Mouse (Mus musculus): ENCODE data around the gene Tmem201. TPM values are rescaled to one million over a fixed set of nuclear protein-coding genes. Genes with fewer than 3 reads are reported as not detected.

Tmem201 gene
- total and polyA plus RNA-seq, 3 experiments, result 6.4 to 29.2 (median 16.2) TPM

DNA sequence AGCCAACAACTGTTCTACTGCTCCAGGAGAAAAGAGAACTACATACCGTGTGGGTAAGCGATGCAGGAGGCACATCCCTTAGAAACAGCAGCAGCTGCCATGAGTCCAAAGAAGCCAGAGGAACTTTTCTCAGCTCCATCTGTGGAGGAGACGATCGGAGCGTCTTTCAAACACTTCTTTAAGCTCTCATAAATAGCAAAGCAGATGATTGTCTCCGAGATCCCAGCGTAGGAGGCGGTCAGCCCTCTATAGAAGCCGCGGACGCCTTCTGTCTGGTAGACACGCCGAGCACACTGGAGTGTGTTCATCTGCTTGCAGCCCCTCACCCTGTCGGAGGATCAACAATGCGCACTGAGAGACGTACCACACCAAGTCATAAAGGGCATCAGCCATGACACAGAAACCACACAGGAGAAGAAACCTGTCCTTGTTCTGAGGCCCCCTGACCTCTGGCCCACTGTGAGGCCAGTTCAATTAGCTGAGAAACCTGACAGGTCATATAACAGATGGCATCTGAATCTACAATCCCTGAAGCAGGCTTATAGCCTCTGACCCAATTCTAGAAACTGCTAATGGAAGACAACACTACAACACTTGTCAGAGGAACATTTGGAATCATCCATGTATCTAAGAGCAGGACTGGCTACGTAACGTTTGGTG lies 11.3 kb upstream of the Tmem201 start:
- dilution Hi-C loops (cut with MboI; ENCODE audit: extremely low pct_ligation_motif_present, extremely low pct_unique_long_range_greater_than_20kb, low sequenced_read_pairs) (no loop called here), in situ Hi-C loops (cut with MboI; ENCODE audit: low pct_ligation_motif_present, low pct_unique_long_range_greater_than_20kb, low sequenced_read_pairs) (no loop called here)
- no peak overlapping the region for H3K9ac ChIP-seq (ENCODE audit: insufficient read depth, low read depth)
- H3K27me3 ChIP-seq (replicated peaks), result no peaks in the 10 kb centered on the region
- H3K4me3 ChIP-seq (replicated peaks in 1 of 3; ENCODE audit: low read depth in 2 of 3, low read length in 2 of 3, poor library complexity in 1 of 3), result no peak overlapping the region
- no peak overlapping the region for H3K4me2 ChIP-seq (ENCODE audit: insufficient read depth, low read depth, poor library complexity, severe bottlenecking)
- H3K27ac ChIP-seq (ENCODE audit: insufficient read depth, low read depth), result no peak overlapping the region
- H3K36me3 ChIP-seq (replicated peaks in 1 of 2; ENCODE audit: control insufficient read depth in 1 of 2, insufficient read depth in 1 of 2, low read length in 1 of 2), result peaks cover 47 to 75% of the 10 kb centered on the region in 2 experiments
- H3K9me3 ChIP-seq (replicated peaks; ENCODE audit: low read length), result no peaks in the 10 kb centered on the region
- H3K79me2 ChIP-seq (replicated peaks; ENCODE audit: control insufficient read depth, extremely low read depth, insufficient read depth, poor library complexity, severe bottlenecking), result no peaks in the 10 kb centered on the region
- no peak for DNase-seq (ENCODE audit: extremely low read depth)
- TF ChIP-seq POLR2AphosphoS2 (IDR thresholded peaks at IDR 0.05; ENCODE audit: low read depth, low read length) (no peak), E2F4 (IDR thresholded peaks at IDR 0.05; ENCODE audit: insufficient replicate concordance, low read depth, low read length) (no peak), MYC (IDR thresholded peaks at IDR 0.05; ENCODE audit: low read depth, low read length) (no peak), NELFE (IDR thresholded peaks at IDR 0.05; ENCODE audit: low read depth, low read length) (no peak), ETS1 (conservative IDR thresholded peaks at IDR 0.05; ENCODE audit: low read depth, low read length) (no peak), MAFK (IDR thresholded peaks at IDR 0.05; ENCODE audit: insufficient replicate concordance, low read length) (no peak), IRF4 (IDR thresholded peaks at IDR 0.05; ENCODE audit: low read depth, low read length) (no peak), EP300 (IDR thresholded peaks at IDR 0.05; ENCODE audit: low read length) (no peak), TBP (conservative IDR thresholded peaks at IDR 0.05; ENCODE audit: low read depth, low read length) (no peak), RAD21 (IDR thresholded peaks at IDR 0.05; ENCODE audit: low read depth, low read length) (no peak), MEF2A (IDR thresholded peaks at IDR 0.05; ENCODE audit: borderline replicate concordance, low read depth, low read length) (no peak), ZC3H11A (IDR thresholded peaks at IDR 0.05; ENCODE audit: low read depth, low read length) (no peak), ZKSCAN1 (IDR thresholded peaks at IDR 0.05; ENCODE audit: borderline replicate concordance, low read depth, low read length) (no peak), MAX (IDR thresholded peaks at IDR 0.05; ENCODE audit: low read length) (no peak), NRF1 (IDR thresholded peaks at IDR 0.05; ENCODE audit: low read depth, low read length) (no peak), GABPA (IDR thresholded peaks at IDR 0.05; ENCODE audit: insufficient replicate concordance, low read depth, low read length) (no peak), KAT2A (IDR thresholded peaks at IDR 0.05; ENCODE audit: insufficient replicate concordance, low read length) (no peak), SMC3 (IDR thresholded peaks at IDR 0.05; ENCODE audit: low read depth, low read length) (no peak), JUND (conservative IDR thresholded peaks at IDR 0.05; ENCODE audit: low read depth, low read length) (no peak), PAX5 (IDR thresholded peaks at IDR 0.05; ENCODE audit: low read length) (no peak)
- H3K4me1 ChIP-seq (ENCODE audit: control insufficient read depth in 1 of 2, insufficient read depth in 2 of 2), result peaks cover 0 to 2% of the 10 kb centered on the region in 2 experiments; a peak in 2 of 4 replicates

DNA sequence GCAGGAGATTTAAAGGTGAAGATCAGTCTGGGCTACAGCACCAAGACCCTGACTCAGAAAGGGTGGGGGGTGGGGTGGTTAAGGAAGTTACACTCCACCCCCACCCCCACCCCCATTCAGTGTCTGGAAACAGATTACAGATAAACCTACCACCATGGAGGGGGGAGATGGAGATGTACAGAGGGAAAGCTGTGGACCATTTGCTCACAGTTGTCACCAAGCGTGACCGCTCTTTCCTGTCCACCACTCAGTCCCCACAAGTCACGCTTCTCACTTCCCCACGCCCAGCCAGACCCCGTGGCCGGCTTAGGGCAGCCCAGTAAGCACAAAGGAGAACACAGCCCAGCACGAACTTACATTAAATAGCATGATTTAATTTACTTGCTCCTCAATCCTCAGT lies 6.3 kb upstream of the Tmem201 start:
- TF ChIP-seq BHLHE40 (IDR thresholded peaks at IDR 0.05; ENCODE audit: low read depth, low read length), result 0 out of 2 replicates have a peak, but pooled peaks have one; percentile 30
- TF ChIP-seq MEF2A (IDR thresholded peaks at IDR 0.05; ENCODE audit: borderline replicate concordance, low read depth, low read length), result no peak
- H3K9me3 ChIP-seq (replicated peaks; ENCODE audit: low read length), result no peaks in the 10 kb centered on the region
- no peak overlapping the region for H3K4me3 ChIP-seq (replicated peaks in 1 of 3; ENCODE audit: low read depth in 2 of 3, low read length in 2 of 3, poor library complexity in 1 of 3)
- H3K4me1 ChIP-seq (ENCODE audit: control insufficient read depth in 1 of 2, insufficient read depth in 2 of 2), result peaks cover 0 to 5% of the 10 kb centered on the region in 2 experiments; a peak in 2 of 4 replicates
- DNase-seq (ENCODE audit: extremely low read depth), result no peak
- H3K9ac ChIP-seq (ENCODE audit: insufficient read depth, low read depth), result no peak overlapping the region
- in situ Hi-C loops (cut with MboI; ENCODE audit: low pct_ligation_motif_present, low pct_unique_long_range_greater_than_20kb, low sequenced_read_pairs) (no loop called here), dilution Hi-C loops (cut with MboI; ENCODE audit: extremely low pct_ligation_motif_present, extremely low pct_unique_long_range_greater_than_20kb, low sequenced_read_pairs) (no loop called here)
- no peaks in the 10 kb centered on the region for H3K79me2 ChIP-seq (replicated peaks; ENCODE audit: control insufficient read depth, extremely low read depth, insufficient read depth, poor library complexity, severe bottlenecking)
- H3K27ac ChIP-seq (ENCODE audit: insufficient read depth, low read depth), result no peak overlapping the region
- H3K36me3 ChIP-seq (replicated peaks in 1 of 2; ENCODE audit: control insufficient read depth in 1 of 2, insufficient read depth in 1 of 2, low read length in 1 of 2), result peaks cover 44 to 60% of the 10 kb centered on the region in 2 experiments
- H3K27me3 ChIP-seq (replicated peaks), result no peaks in the 10 kb centered on the region
- H3K4me2 ChIP-seq (ENCODE audit: insufficient read depth, low read depth, poor library complexity, severe bottlenecking), result no peak overlapping the region
